Mouse (Mus musculus) embryonic facial prominence, embryonic 15.5 days (tissue): ENCODE results near the gene Cilp2. TPM values are rescaled to one million over a fixed set of nuclear protein-coding genes. Genes with fewer than 3 reads are reported as not detected.

Source experiments
- ATAC-seq: fragments of 200-750 bp; cut with Nextera tagmentation; 2 replicates; pipeline ENCODE4 v1.8.0; 2017; ENCODE audit warnings: low read depth, moderate TSS enrichment; ENCODE audit not compliant: insufficient number of reproducible peaks, low FRiP score, low TSS enrichment
- H3K27ac ChIP-seq: fragments of 300-500 bp; sonication (generic); replicated peaks from 2 replicates; pipeline ENCODE4 v1.5.1; 2015; ENCODE audit warnings: mild to moderate bottlenecking, inconsistent platforms
- H3K27me3 ChIP-seq: fragments of 300-500 bp; sonication (generic); 2 replicates; pipeline ENCODE4 v1.6.1; 2015; ENCODE audit warnings: inconsistent platforms
- H3K36me3 ChIP-seq: fragments of 300-500 bp; sonication (generic); 2 replicates; pipeline ENCODE4 v1.6.1; 2015; ENCODE audit warnings: mild to moderate bottlenecking, inconsistent platforms
- H3K4me1 ChIP-seq: fragments of 300-500 bp; sonication (generic); 2 replicates; pipeline ENCODE4 v1.6.1; 2015; ENCODE audit warnings: inconsistent platforms
- H3K4me2 ChIP-seq: fragments of 300-500 bp; sonication (generic); replicated peaks from 2 replicates; pipeline ENCODE4 v1.6.1; 2015; ENCODE audit warnings: mild to moderate bottlenecking, inconsistent platforms
- H3K4me3 ChIP-seq: fragments of 300-500 bp; sonication (generic); replicated peaks from 2 replicates; pipeline ENCODE4 v1.5.1; 2015; ENCODE audit warnings: mild to moderate bottlenecking, inconsistent platforms
- H3K9ac ChIP-seq: fragments of 300-500 bp; sonication (generic); 2 replicates; pipeline ENCODE4 v1.6.1; 2015; ENCODE audit warnings: inconsistent platforms
- H3K9me3 ChIP-seq: fragments of 300-500 bp; sonication (generic); replicated peaks from 2 replicates; pipeline ENCODE4 v1.6.1; 2016; ENCODE audit warnings: inconsistent platforms
- WGBS: fragments of 180-500 bp; shearing (Covaris S2); methylation state at CpG from one replicate; pipeline ENCODE4 v1.1.7; 2015; 5-methylcytosine and 5-hydroxymethylcytosine counted together
- polyA plus RNA-seq: library from polyadenylated mRNA; unstranded; fragments of >200 nt; fragmentation: Nextera tagmentation; extraction: Ambion mirVana; gene quantifications from 2 replicates; pipeline ENCODE4 v1.2.1, GENCODE M21; 2015

Cilp2 gene
- polyA plus RNA-seq, 1 experiment from 2014 or later: 1.2 TPM

- no peak for ATAC-seq
- WGBS: 77% methylated on average over 11 of the region's 11 CpGs
- no peak overlapping the region for H3K4me2 ChIP-seq
Measured at GRCm38 (mm10) chr8:69870003-69870765, 17.3 kb downstream of the Cilp2 start.

GRCm38 (mm10) chr8:69867696-69868326, 19.7 kb downstream of the Cilp2 start:
- no peak for ATAC-seq
- no peaks in the 10 kb centered on the region for H3K9me3 ChIP-seq
- 46% methylated on average over 5 of the region's 5 CpGs for WGBS
- no peak overlapping the region for H3K27ac ChIP-seq
- H3K4me2 ChIP-seq: no peak overlapping the region
- no peaks in the 10 kb centered on the region for H3K27me3 ChIP-seq
- H3K36me3 ChIP-seq: no peaks in the 10 kb centered on the region
- H3K4me1 ChIP-seq: no peaks in the 10 kb centered on the region
- H3K9ac ChIP-seq: no peak overlapping the region
- no peak overlapping the region for H3K4me3 ChIP-seq

More at GRCm38 (mm10) chr8:69870003-69870765, 17.3 kb downstream of the Cilp2 start:
- H3K4me3 ChIP-seq: no peak overlapping the region
- no peak overlapping the region for H3K27ac ChIP-seq
- no peaks in the 10 kb centered on the region for H3K36me3 ChIP-seq
- no peak overlapping the region for H3K9ac ChIP-seq
- H3K27me3 ChIP-seq: no peaks in the 10 kb centered on the region
- H3K4me1 ChIP-seq: no peaks in the 10 kb centered on the region
- H3K9me3 ChIP-seq: no peaks in the 10 kb centered on the region

- WGBS: 68% methylated on average over 5 of the region's 5 CpGs
- Histone ChIP-seq H3K9me3 (no peaks in the 10 kb centered on the region), H3K4me3 (no peak overlapping the region), H3K4me2 (no peak overlapping the region), H3K27ac (no peak overlapping the region), H3K36me3 (no peaks in the 10 kb centered on the region), H3K27me3 (no peaks in the 10 kb centered on the region), H3K9ac (no peak overlapping the region), H3K4me1 (no peaks in the 10 kb centered on the region)
- no peak for ATAC-seq
Measured at GRCm38 (mm10) chr8:69864180-69864579, 23.3 kb downstream of the Cilp2 start.

- ATAC-seq: no peak
- 83% methylated on average over 5 of the region's 5 CpGs for WGBS
- no peaks in the 10 kb centered on the region for H3K9me3 ChIP-seq
- no peak overlapping the region for H3K4me3 ChIP-seq
- H3K36me3 ChIP-seq: no peaks in the 10 kb centered on the region
- no peaks in the 10 kb centered on the region for H3K27me3 ChIP-seq
- no peak overlapping the region for H3K4me2 ChIP-seq
- H3K27ac ChIP-seq: no peak overlapping the region
- no peak overlapping the region for H3K9ac ChIP-seq
- H3K4me1 ChIP-seq: no peaks in the 10 kb centered on the region
Measured at GRCm38 (mm10) chr8:69863387-69864020, 24.0 kb downstream of the Cilp2 start.

GRCm38 (mm10) chr8:69861251-69861650, 26.2 kb downstream of the Cilp2 start:
- ATAC-seq: no peak
- no peak overlapping the region for H3K4me3 ChIP-seq
- no peaks in the 10 kb centered on the region for H3K27me3 ChIP-seq
- no peak overlapping the region for H3K4me2 ChIP-seq
- no peaks in the 10 kb centered on the region for H3K36me3 ChIP-seq
- H3K9me3 ChIP-seq: no peaks in the 10 kb centered on the region
- no peaks in the 10 kb centered on the region for H3K4me1 ChIP-seq
- WGBS: 57% methylated on average over 2 of the region's 2 CpGs
- no peak overlapping the region for H3K27ac ChIP-seq
- no peak overlapping the region for H3K9ac ChIP-seq

GRCm38 (mm10) chr8:69860807-69861206, 26.7 kb downstream of the Cilp2 start:
- no peaks in the 10 kb centered on the region for H3K4me1 ChIP-seq
- no peaks in the 10 kb centered on the region for H3K27me3 ChIP-seq
- no peak overlapping the region for H3K4me2 ChIP-seq
- H3K36me3 ChIP-seq: no peaks in the 10 kb centered on the region
- no peak overlapping the region for H3K9ac ChIP-seq
- H3K27ac ChIP-seq: no peak overlapping the region
- no peaks in the 10 kb centered on the region for H3K9me3 ChIP-seq
- H3K4me3 ChIP-seq: no peak overlapping the region
- ATAC-seq: no peak
- 60% methylated on average over 4 of the region's 4 CpGs for WGBS

- Histone ChIP-seq H3K9ac (no peak overlapping the region), H3K27me3 (no peaks in the 10 kb centered on the region), H3K4me3 (no peak overlapping the region), H3K4me1 (no peaks in the 10 kb centered on the region), H3K27ac (no peak overlapping the region), H3K4me2 (no peak overlapping the region), H3K9me3 (no peaks in the 10 kb centered on the region), H3K36me3 (no peaks in the 10 kb centered on the region)
- 91% methylated on average over 10 of the region's 10 CpGs for WGBS
- ATAC-seq: no peak
Measured at GRCm38 (mm10) chr8:69853869-69854268, 33.6 kb downstream of the Cilp2 start.

- no peak overlapping the region for H3K4me2 ChIP-seq
- H3K36me3 ChIP-seq: no peaks in the 10 kb centered on the region
- no peak for ATAC-seq
- no peak overlapping the region for H3K27ac ChIP-seq
- no peaks in the 10 kb centered on the region for H3K4me1 ChIP-seq
- no peaks in the 10 kb centered on the region for H3K27me3 ChIP-seq
- no peak overlapping the region for H3K9ac ChIP-seq
- H3K4me3 ChIP-seq: no peak overlapping the region
- 78% methylated on average over 7 of the region's 7 CpGs for WGBS
- no peaks in the 10 kb centered on the region for H3K9me3 ChIP-seq
Measured at GRCm38 (mm10) chr8:69850926-69851506, 36.5 kb downstream of the Cilp2 start.

- 41% methylated on average over 3 of the region's 3 CpGs for WGBS
- Histone ChIP-seq H3K27ac (no peak overlapping the region), H3K9me3 (no peaks in the 10 kb centered on the region), H3K4me3 (no peak overlapping the region), H3K9ac (no peak overlapping the region), H3K36me3 (no peaks in the 10 kb centered on the region), H3K27me3 (no peaks in the 10 kb centered on the region), H3K4me2 (no peak overlapping the region), H3K4me1 (no peaks in the 10 kb centered on the region)
- ATAC-seq: no peak
Measured at GRCm38 (mm10) chr8:69849899-69850298, 37.6 kb downstream of the Cilp2 start.

- peak; percentile 52; the same call in 1 of the 2 replicates for ATAC-seq
- Histone ChIP-seq H3K27me3 (no peaks in the 10 kb centered on the region), H3K9ac (no peak overlapping the region), H3K4me1 (no peaks in the 10 kb centered on the region), H3K4me3 (no peak overlapping the region), H3K36me3 (no peaks in the 10 kb centered on the region), H3K27ac (no peak overlapping the region), H3K9me3 (no peaks in the 10 kb centered on the region), H3K4me2 (no peak overlapping the region)
- WGBS: 61% methylated on average over 8 of the region's 8 CpGs
Measured at GRCm38 (mm10) chr8:69848951-69849350, 38.5 kb downstream of the Cilp2 start.
